Comparison of ENCODE assay signal across 8 mouse cellular contexts in the genomic region with DNA sequence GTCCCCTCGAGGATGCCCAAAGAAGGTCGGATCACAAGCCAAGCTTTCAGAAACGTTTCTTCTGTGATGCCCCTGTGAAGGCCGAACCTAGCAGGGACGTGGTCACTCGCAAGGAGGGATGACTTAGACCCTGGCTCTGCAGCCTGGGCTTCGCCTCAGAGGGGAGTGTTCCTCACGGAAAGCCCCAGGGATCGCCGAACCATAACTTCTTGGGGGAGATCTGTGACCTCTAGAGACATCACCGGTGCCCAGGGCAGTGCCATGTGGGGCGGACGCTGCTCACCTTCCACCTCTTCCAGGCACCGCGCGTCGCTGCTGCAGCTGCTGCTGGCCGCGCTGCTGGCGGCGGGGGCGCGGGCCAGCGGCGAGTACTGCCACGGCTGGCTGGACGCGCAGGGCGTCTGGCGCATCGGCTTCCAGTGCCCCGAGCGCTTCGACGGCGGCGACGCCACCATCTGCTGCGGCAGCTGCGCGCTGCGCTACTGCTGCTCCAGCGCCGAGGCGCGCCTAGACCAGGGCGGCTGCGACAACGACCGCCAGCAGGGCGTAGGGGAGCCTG. TPM values are rescaled to one million over a fixed set of nuclear protein-coding genes. Genes with fewer than 3 reads are reported as not detected.
DNase-seq lines count a peak whose midpoint lies in the region; ATAC-seq lines count a peak whose summit lies in the region.

No protein-coding gene starts in this region.

- H3K4me2 ChIP-seq in midbrain, embryonic 14.5 days (ENCODE audit: low read length) = peak overlapping the region; percentile 83

- H3K9me3 ChIP-seq in megakaryocyte, embryonic 14.5 days = 0 out of 2 replicates have a peak, but pooled peaks cover 4% of the 10 kb centered on the region
- no peaks in the 10 kb centered on the region for H3K9me3 ChIP-seq in midbrain, embryonic 14.5 days (ENCODE audit: control insufficient read depth, low read length)

- peak overlapping the region; percentile 76 for H3K27ac ChIP-seq in midbrain, embryonic 14.5 days (replicated peaks; ENCODE audit: low read depth, low read length)

- no peak for ATAC-seq in megakaryocyte, adult 5-6 weeks (ENCODE audit: poor library complexity, severe bottlenecking)
- ATAC-seq in midbrain, embryonic 14.5 days (ENCODE audit: low FRiP score, low TSS enrichment) = peak; percentile 77

- peaks cover 15% of the 10 kb centered on the region for H3K4me1 ChIP-seq in megakaryocyte, embryonic 14.5 days
- peaks cover 7% of the 10 kb centered on the region; the same call in 1 of the 2 replicates for H3K4me1 ChIP-seq in midbrain, embryonic 14.5 days (ENCODE audit: control insufficient read depth, insufficient read depth, low read length)

- H3K27me3 ChIP-seq in megakaryocyte, embryonic 14.5 days (replicated peaks) = peaks cover 65% of the 10 kb centered on the region
- H3K27me3 ChIP-seq in midbrain, embryonic 14.5 days (ENCODE audit: control insufficient read depth, insufficient read depth, low read length) = peaks cover 8% of the 10 kb centered on the region; the same call in 1 of the 2 replicates

- H3K9ac ChIP-seq in midbrain, embryonic 14.5 days (replicated peaks; ENCODE audit: low read length) = peak overlapping the region; percentile 58

- peak; percentile 86 for DNase-seq in embryo, embryonic 11 days
- DNase-seq in gastrocnemius, postnatal 25 days = peak; percentile 46
- peak; percentile 67 to 81 for DNase-seq in kidney, postnatal 4 days
- DNase-seq in midbrain, embryonic 14.5 days = peak; percentile 83
- DNase-seq in spleen, adult 12 weeks (ENCODE audit: low spot score) = no peak
- no peak for DNase-seq in frontal cortex, postnatal 14 days (ENCODE audit: low spot score in 2 of 2)

- under 1% methylated on average over 50 of the region's 51 CpGs for WGBS in midbrain, embryonic 14.5 days

- H3K36me3 ChIP-seq in megakaryocyte, embryonic 14.5 days (replicated peaks; ENCODE audit: low read length) = no peaks in the 10 kb centered on the region
- 0 out of 2 replicates have a peak, but pooled peaks cover 4% of the 10 kb centered on the region for H3K36me3 ChIP-seq in midbrain, embryonic 14.5 days (ENCODE audit: control insufficient read depth, insufficient read depth, low read length)

- peak overlapping the region; percentile 88 for H3K4me3 ChIP-seq in megakaryocyte, embryonic 14.5 days (replicated peaks)
- H3K4me3 ChIP-seq in midbrain, embryonic 14.5 days (replicated peaks; ENCODE audit: low read depth, low read length) = peak overlapping the region; percentile 61

RNA-seq across cellular contexts. Expression of a gene that starts 0.8 kb away (rescaled TPM):
- not detected in 2 replicates for polyA plus RNA-seq in megakaryocyte, embryonic 14.5 days (2012; ENCODE audit: insufficient read depth, low replicate concordance)
- 0.14 TPM in 1 of 2 replicates, not detected in the other for total RNA-seq in megakaryocyte, adult 5-6 weeks (2015)
- 0.04 and 0.07 TPM in 2 replicates for total RNA-seq in megakaryocyte, adult 5-6 weeks (2017)
- 10 to 100 TPM; 65.1 to 85.6 TPM for total RNA-seq in gastrocnemius, postnatal 25 days (2021)
- polyA plus RNA-seq in midbrain, embryonic 14.5 days (2014; fragmentation: Nextera tagmentation; extraction: Ambion mirVana) = 4.9 and 5.4 TPM in 2 replicates

RNA-seq across cellular contexts. Expression of a gene that starts 28.1 kb away (rescaled TPM):
- 12.5 TPM in 1 of 2 replicates, not detected in the other for polyA plus RNA-seq in megakaryocyte, embryonic 14.5 days (2012; ENCODE audit: insufficient read depth, low replicate concordance)
- total RNA-seq in megakaryocyte, adult 5-6 weeks (2015) = 27.9 and 31.8 TPM in 2 replicates
- total RNA-seq in megakaryocyte, adult 5-6 weeks (2017) = 10.0 and 14.3 TPM in 2 replicates
- 10 to 100 TPM; 28.2 to 40.7 TPM for total RNA-seq in gastrocnemius, postnatal 25 days (2021)
- 31.6 and 39.4 TPM in 2 replicates for polyA plus RNA-seq in midbrain, embryonic 14.5 days (2014; fragmentation: Nextera tagmentation; extraction: Ambion mirVana)

Comparison
In these comparisons a context has a peak if more than half of its experiments do, and no peak if none do; other contexts are left out.
1. DNase-seq: peak in embryo, embryonic 11 days (single experiment), gastrocnemius, postnatal 25 days (single experiment), kidney, postnatal 4 days (2 of 2) and midbrain, embryonic 14.5 days (single experiment); none in spleen, adult 12 weeks (single experiment) and frontal cortex, postnatal 14 days (0 of 2).
2. RNA of a gene that starts 0.8 kb away (total RNA-seq): 65.1 to 85.6 TPM in gastrocnemius, postnatal 25 days; 0.04 to 0.14 TPM in megakaryocyte, adult 5-6 weeks; every median in the first group is over 10 times any median in the second.